Comparison of ENCODE assay signal across 9 mouse cellular contexts in the genomic region with DNA sequence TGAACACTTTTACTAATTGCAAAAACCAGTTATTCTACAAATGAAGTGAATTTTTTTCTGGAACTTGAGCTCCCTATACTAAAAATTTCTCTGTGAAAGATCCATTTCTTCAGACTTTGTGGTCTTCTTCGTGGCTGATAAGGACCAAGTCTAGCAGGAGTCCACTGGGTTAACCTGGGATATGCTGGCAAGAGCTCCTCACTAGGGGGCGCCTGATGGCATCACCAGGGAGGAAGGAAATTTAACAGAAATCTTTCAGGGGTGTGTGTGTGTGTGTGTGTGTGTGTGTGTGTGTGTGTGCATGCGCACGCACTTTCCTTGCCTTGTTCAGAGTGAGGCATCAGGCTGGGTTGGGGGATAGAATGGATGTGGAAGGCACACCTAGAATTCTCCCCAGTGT. TPM values are rescaled to one million over a fixed set of nuclear protein-coding genes. Genes with fewer than 3 reads are reported as not detected.
DNase-seq lines count a peak whose midpoint lies in the region; ATAC-seq and TF ChIP-seq lines count a peak whose summit lies in the region.
"Had no signal": no experiment of that assay in that cellular context is flagged by ENCODE, and none has a peak within 500 bp of the region (broad histone marks: within the 10 kb centered on the region; RNA-seq: fewer than 3 reads in every experiment).

No protein-coding gene starts in this region.

- no peak for ATAC-seq in midbrain, embryonic 11.5 days (ENCODE audit: low FRiP score)

- no peak overlapping the region for H3K4me3 ChIP-seq in left cerebral cortex, adult 2 months
- H3K4me3 ChIP-seq in midbrain, embryonic 11.5 days (ENCODE audit: low read depth, low read length), result no peak overlapping the region

- DNase-seq in adrenal gland, adult 18-20 months (ENCODE audit: low spot score in 2 of 2), result peak; percentile 49 to 51
- no peak for DNase-seq in adrenal gland, postnatal 4 days (ENCODE audit: low spot score in 2 of 2)
- no peak for DNase-seq in left cerebral cortex, adult 2 months (ENCODE audit: extremely low spot score in 1 of 2, low spot score in 2 of 2)
- no peak for DNase-seq in left cerebral cortex, postnatal 36 days (ENCODE audit: low spot score in 2 of 2)
- DNase-seq in adrenal gland, postnatal 14 days, result peak; percentile 65
- peak; percentile 32 to 50 for DNase-seq in lung, adult 18-20 months
- peak; percentile 74 for DNase-seq in splenic B cell, adult 2 months (ENCODE audit: low read depth, low spot score)
- no peak for DNase-seq in midbrain, embryonic 11.5 days (ENCODE audit: low spot score, missing footprints)

- no peak overlapping the region for H3K4me2 ChIP-seq in midbrain, embryonic 11.5 days

- no peaks in the 10 kb centered on the region for H3K27me3 ChIP-seq in splenic B cell, adult 2 months (ENCODE audit: control insufficient read depth, insufficient read depth, low read length, poor library complexity, severe bottlenecking)
- H3K27me3 ChIP-seq in midbrain, embryonic 11.5 days (ENCODE audit: control insufficient read depth, insufficient read depth, low read length), result no peaks in the 10 kb centered on the region

- intact Hi-C loops in left cerebral cortex, adult 2 months (cut with DNase I), result loop anchor here (5.0 kb wide), 1 partner anchor 266 kb away; no protein-coding TSS in a partner anchor
- intact Hi-C loops in left cerebral cortex, postnatal 36 days (cut with DNase I), result no loop called here

- WGBS in midbrain, embryonic 11.5 days, result 63% methylated on average over 4 of the region's 4 CpGs

- H3K9me3 ChIP-seq in midbrain, embryonic 11.5 days (ENCODE audit: control insufficient read depth, low read length), result no peaks in the 10 kb centered on the region

- no peak overlapping the region for H3K9ac ChIP-seq in midbrain, embryonic 11.5 days (ENCODE audit: low read length)

- H3K36me3 ChIP-seq in splenic B cell, adult 2 months (ENCODE audit: control insufficient read depth, insufficient read depth, low read length, poor library complexity, severe bottlenecking), result no peaks in the 10 kb centered on the region
- H3K36me3 ChIP-seq in midbrain, embryonic 11.5 days (ENCODE audit: control insufficient read depth, insufficient read depth, low read length), result no peaks in the 10 kb centered on the region

- no peak overlapping the region for H3K27ac ChIP-seq in left cerebral cortex, adult 2 months
- H3K27ac ChIP-seq in midbrain, embryonic 11.5 days (ENCODE audit: low read depth, low read length), result no peak overlapping the region
- H3K27ac ChIP-seq: macrophage had no signal

- no peaks in the 10 kb centered on the region; the same call in 1 of the 2 replicates for H3K4me1 ChIP-seq in midbrain, embryonic 11.5 days (ENCODE audit: control insufficient read depth, insufficient read depth, low read length)

- peak; percentile 46 for TF ChIP-seq CTCF in left cerebral cortex, adult 2 months (IDR thresholded peaks at IDR 0.05)

RNA-seq across cellular contexts. Expression of a gene that starts 8.5 kb away (rescaled TPM):
- total RNA-seq in adrenal gland, adult 18-20 months (2021), result 10 to 100 TPM; 37.4 to 57.0 TPM
- total RNA-seq in adrenal gland, postnatal 4 days (2021), result 10 to 100 TPM; 75.0 to 89.9 TPM
- 10 to 100 TPM; 21.1 to 21.6 TPM for total RNA-seq in left cerebral cortex, adult 2 months (2021)
- 10 to 100 TPM; 21.7 to 23.8 TPM for total RNA-seq in left cerebral cortex, postnatal 36 days (2021)
- total RNA-seq in adrenal gland, postnatal 14 days (2021), result 46.4 and 55.4 TPM in 2 replicates
- polyA plus RNA-seq in midbrain, embryonic 11.5 days (2014; fragmentation: Nextera tagmentation; extraction: Ambion mirVana), result 23.6 and 24.7 TPM in 2 replicates

Comparison
In these comparisons a context has a peak if more than half of its experiments do, and no peak if none do; other contexts are left out.
1. DNase-seq: peak in adrenal gland, adult 18-20 months (2 of 2), adrenal gland, postnatal 14 days (single experiment), lung, adult 18-20 months (2 of 2) and splenic B cell, adult 2 months (single experiment); none in adrenal gland, postnatal 4 days (0 of 2), left cerebral cortex, adult 2 months (0 of 2), left cerebral cortex, postnatal 36 days (0 of 2) and midbrain, embryonic 11.5 days (single experiment).